Mouse (Mus musculus) heart, embryonic 13.5 days (tissue): ENCODE measurements at regions not wholly inside any gene's neighbourhood (a gene's known extent, or its start where the extent isn't known, plus 50 kb on each side); places are given as distances from the start of the nearest gene placed in this dataset.

Experiments
- ATAC-seq: fragments of 200-750 bp; cut with Nextera tagmentation; 2 replicates; pipeline ENCODE4 v1.8.0; 2017; ENCODE audit warnings: moderate TSS enrichment; ENCODE audit not compliant: insufficient number of reproducible peaks, low FRiP score, low TSS enrichment; ENCODE audit errors: extremely low read depth
- H3K27ac ChIP-seq: fragments of 300-500 bp; sonication (generic); replicated peaks from 2 replicates; pipeline ENCODE4 v1.5.1; 2015; ENCODE audit warnings: moderate library complexity, mild to moderate bottlenecking, inconsistent platforms
- H3K27me3 ChIP-seq: fragments of 300-500 bp; sonication (generic); replicated peaks from 2 replicates; pipeline ENCODE4 v1.6.1; 2015; ENCODE audit warnings: mild to moderate bottlenecking, inconsistent platforms
- H3K36me3 ChIP-seq: fragments of 300-500 bp; sonication (generic); 2 replicates; pipeline ENCODE4 v1.6.1; 2015; ENCODE audit warnings: mild to moderate bottlenecking, inconsistent platforms
- H3K4me1 ChIP-seq: fragments of 300-500 bp; sonication (generic); 2 replicates; pipeline ENCODE4 v1.6.1; 2015; ENCODE audit warnings: inconsistent platforms
- H3K4me2 ChIP-seq: fragments of 300-500 bp; sonication (generic); 2 replicates; pipeline ENCODE4 v1.6.1; 2015; ENCODE audit warnings: inconsistent platforms, mild to moderate bottlenecking, moderate library complexity
- H3K4me3 ChIP-seq: fragments of 300-500 bp; sonication (generic); 2 replicates; pipeline ENCODE4 v1.5.1; 2015; ENCODE audit warnings: moderate library complexity, mild to moderate bottlenecking, inconsistent platforms
- H3K9ac ChIP-seq: fragments of 300-500 bp; sonication (generic); 2 replicates; pipeline ENCODE4 v1.6.1; 2015; ENCODE audit warnings: inconsistent platforms, mild to moderate bottlenecking, moderate library complexity
- H3K9me3 ChIP-seq: fragments of 300-500 bp; sonication (generic); 2 replicates; pipeline ENCODE4 v1.6.1; 2016; ENCODE audit warnings: inconsistent platforms
- WGBS: fragments of 180-500 bp; shearing (Covaris S2); methylation state at CpG from one replicate; pipeline ENCODE4 v1.1.7; 2015; ENCODE audit warnings: mixed read lengths; 5-methylcytosine and 5-hydroxymethylcytosine counted together

DNA sequence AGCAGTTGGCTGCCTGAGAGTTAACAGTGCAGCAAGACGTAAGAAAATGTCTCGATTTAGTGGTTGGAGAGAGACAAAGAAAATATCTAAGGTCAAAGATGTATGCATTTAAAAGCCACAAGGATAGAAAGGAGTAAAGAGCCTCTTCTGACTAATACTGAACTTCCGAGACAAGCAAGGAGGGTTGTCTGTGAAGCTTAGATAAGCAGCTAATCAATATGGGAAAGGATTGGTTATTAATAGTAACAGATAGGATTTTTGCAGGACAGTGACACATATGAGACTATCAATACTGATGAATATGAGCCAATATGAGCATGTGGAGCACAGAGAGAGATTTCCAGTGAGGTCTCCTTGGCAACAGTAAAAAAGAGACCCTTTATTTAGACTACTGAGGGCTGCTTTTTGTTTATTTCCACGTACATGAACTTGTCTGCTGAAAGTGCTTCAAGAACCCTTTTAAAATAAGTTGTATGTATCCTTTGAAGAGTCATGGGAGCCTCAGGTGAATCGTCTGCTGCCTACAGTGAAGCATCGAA lies 202.2 kb upstream of the Nova1 start:
- ATAC-seq = no peak
- H3K4me1 ChIP-seq = no peaks in the 10 kb centered on the region
- H3K27me3 ChIP-seq = no peaks in the 10 kb centered on the region
- H3K9me3 ChIP-seq = no peaks in the 10 kb centered on the region
- no peaks in the 10 kb centered on the region for H3K36me3 ChIP-seq
- H3K4me2 ChIP-seq = no peak overlapping the region
- H3K9ac ChIP-seq = no peak overlapping the region
- H3K27ac ChIP-seq = no peak overlapping the region
- no peak overlapping the region for H3K4me3 ChIP-seq
- 60% methylated on average over 6 of the region's 6 CpGs for WGBS

DNA sequence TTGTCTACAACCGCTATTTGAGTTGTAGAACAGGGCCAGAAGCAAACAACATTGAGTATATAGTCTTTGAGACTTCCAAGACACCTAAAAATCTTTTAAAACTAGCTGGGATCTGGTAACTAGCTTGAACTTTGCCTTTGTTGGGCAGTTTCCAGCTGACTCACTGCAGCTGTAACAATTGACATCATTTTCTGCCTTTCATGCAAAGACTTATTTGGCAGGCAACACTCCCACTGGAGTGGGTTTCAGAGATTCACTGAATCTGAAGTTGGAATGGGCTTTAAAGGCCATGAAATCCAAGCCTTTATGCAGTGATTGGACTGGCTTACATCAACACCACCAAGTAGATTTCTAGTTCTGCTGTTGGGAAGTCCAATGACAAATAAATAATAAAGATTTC lies 173.6 kb upstream of the Nova1 start:
- no peak overlapping the region for H3K27ac ChIP-seq
- no peaks in the 10 kb centered on the region for H3K36me3 ChIP-seq
- no peaks in the 10 kb centered on the region for H3K4me1 ChIP-seq
- ATAC-seq = no peak
- H3K4me3 ChIP-seq = no peak overlapping the region
- no peak overlapping the region for H3K9ac ChIP-seq
- no peak overlapping the region for H3K4me2 ChIP-seq
- no peaks in the 10 kb centered on the region; the same call in 1 of the 2 replicates for H3K9me3 ChIP-seq
- 81% methylated on average over 1 of the region's 1 CpGs for WGBS
- H3K27me3 ChIP-seq = no peaks in the 10 kb centered on the region

DNA sequence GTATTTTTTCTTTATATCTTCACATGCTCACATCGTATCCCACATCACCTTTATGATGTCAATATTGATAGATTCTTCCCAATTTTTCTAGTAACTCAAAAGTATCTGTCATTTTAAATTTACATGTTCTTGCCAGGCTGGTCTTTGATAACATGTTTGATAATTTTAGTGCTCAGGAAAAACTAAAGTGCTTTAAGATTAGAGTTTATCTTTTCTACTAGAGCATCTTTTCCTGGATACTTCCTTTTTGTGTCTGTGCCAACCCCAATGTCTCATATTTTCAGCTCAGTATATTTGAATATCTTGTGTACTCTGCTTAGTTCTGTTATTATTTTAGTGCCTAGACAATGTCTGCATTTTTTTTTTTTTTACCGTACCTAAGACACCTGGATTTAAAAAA lies 170.2 kb upstream of the Nova1 start:
- Histone ChIP-seq H3K27me3 (no peaks in the 10 kb centered on the region), H3K4me1 (no peaks in the 10 kb centered on the region), H3K9ac (no peak overlapping the region), H3K9me3 (no peaks in the 10 kb centered on the region), H3K4me3 (no peak overlapping the region), H3K36me3 (no peaks in the 10 kb centered on the region), H3K27ac (no peak overlapping the region), H3K4me2 (no peak overlapping the region)
- ATAC-seq = no peak
- WGBS = 66% methylated on average over 2 of the region's 2 CpGs

DNA sequence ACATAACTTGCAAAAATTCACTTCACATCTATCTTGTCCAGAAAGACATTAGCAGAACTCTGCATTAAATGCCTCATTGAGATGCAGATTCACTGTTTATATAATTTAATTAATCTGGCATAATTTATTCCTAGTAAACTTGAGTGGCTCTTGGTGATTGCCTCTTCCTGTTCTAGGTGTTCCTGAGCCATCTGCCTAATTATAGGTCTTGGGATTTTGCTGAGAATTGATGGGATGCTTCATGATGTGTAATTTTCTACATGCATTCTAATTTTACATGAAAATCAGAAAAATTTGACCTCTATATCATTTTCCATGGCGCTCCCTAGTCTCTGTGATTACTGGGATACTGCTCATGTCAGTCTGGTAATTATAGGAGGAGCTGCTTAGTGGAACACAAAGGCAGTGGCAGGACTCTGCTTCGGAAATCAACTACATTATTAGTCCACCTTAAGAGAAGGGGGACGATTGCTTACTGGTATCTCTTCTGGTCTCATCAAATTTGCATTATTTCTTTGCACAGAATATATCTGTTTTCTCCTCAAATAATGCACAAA lies 131.6 kb upstream of the Nova1 start:
- Histone ChIP-seq H3K4me3 (no peak overlapping the region), H3K27ac (no peak overlapping the region), H3K4me2 (no peak overlapping the region), H3K4me1 (no peaks in the 10 kb centered on the region), H3K9me3 (no peaks in the 10 kb centered on the region), H3K36me3 (no peaks in the 10 kb centered on the region), H3K9ac (no peak overlapping the region), H3K27me3 (no peaks in the 10 kb centered on the region)
- ATAC-seq = no peak
- 73% methylated on average over 3 of the region's 3 CpGs for WGBS

DNA sequence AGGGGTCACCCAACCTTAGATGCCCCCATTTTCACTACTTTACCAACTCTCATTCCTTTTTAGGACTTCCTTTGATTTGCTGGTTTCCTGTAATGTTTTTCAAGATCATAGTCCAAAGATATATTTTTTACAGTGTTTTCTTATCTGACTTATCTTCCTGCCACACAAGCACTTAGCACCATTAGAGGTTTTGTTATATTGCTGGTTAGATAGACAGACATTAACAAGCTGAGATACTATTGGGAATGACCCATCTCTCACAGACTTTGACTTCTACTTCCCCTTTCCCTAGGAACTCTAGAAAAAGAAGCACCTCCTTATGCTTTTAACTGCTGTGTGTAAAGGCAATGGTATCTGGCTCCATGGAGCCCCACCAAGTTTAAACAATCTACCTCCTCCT lies 127.0 kb upstream of the Nova1 start:
- Histone ChIP-seq H3K27me3 (no peaks in the 10 kb centered on the region), H3K9me3 (no peaks in the 10 kb centered on the region), H3K9ac (no peak overlapping the region), H3K27ac (no peak overlapping the region), H3K4me2 (no peak overlapping the region), H3K4me3 (no peak overlapping the region), H3K4me1 (no peaks in the 10 kb centered on the region), H3K36me3 (no peaks in the 10 kb centered on the region)
- ATAC-seq = no peak

DNA sequence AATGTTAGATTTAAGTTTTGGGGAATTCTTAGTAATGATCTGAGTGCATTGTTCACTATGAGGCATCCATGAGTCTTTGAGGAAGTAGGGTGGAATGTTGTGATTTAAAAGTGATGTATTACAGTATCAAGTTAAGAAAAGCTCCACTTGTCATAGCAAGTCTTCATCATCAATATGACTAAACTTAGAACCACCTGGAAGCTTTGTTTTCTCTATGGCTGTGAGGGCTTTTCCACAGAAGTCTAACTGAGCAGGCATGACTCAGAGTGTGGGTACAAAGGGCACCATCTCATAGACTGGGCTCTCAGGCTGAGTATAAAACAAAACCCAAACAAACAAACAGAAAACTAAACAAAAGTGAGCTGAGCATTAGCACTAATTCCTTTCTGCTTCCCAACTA lies 112.4 kb upstream of the Nova1 start:
- Histone ChIP-seq H3K27ac (no peak overlapping the region), H3K4me2 (no peak overlapping the region), H3K4me3 (no peak overlapping the region), H3K4me1 (no peaks in the 10 kb centered on the region), H3K9me3 (no peaks in the 10 kb centered on the region), H3K27me3 (no peaks in the 10 kb centered on the region), H3K9ac (no peak overlapping the region), H3K36me3 (no peaks in the 10 kb centered on the region)
- ATAC-seq = no peak

DNA sequence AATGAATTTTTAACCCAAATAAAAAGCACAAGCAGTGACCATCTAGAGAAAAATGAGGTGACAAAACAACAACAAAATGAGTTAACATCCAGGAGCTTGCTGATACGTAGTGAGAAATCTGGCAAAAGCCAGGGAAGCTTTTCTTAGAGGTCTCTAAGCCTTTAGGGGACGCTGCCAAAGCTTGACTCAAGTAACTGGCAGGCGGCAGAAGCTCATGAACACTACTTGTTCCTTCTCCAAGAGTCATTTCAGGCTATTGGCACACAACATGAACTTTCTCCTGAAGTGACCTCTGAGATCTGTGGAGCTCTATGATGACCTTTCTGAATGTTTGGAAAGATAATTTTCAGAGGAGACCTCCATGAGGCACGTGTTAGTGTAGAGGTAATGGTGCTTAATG lies 98.6 kb upstream of the Nova1 start:
- no peak overlapping the region for H3K9ac ChIP-seq
- no peaks in the 10 kb centered on the region for H3K9me3 ChIP-seq
- H3K27ac ChIP-seq = no peak overlapping the region
- no peaks in the 10 kb centered on the region for H3K27me3 ChIP-seq
- no peak overlapping the region for H3K4me2 ChIP-seq
- H3K4me3 ChIP-seq = no peak overlapping the region
- no peaks in the 10 kb centered on the region for H3K4me1 ChIP-seq
- 57% methylated on average over 4 of the region's 4 CpGs for WGBS
- no peaks in the 10 kb centered on the region for H3K36me3 ChIP-seq
- ATAC-seq = no peak

DNA sequence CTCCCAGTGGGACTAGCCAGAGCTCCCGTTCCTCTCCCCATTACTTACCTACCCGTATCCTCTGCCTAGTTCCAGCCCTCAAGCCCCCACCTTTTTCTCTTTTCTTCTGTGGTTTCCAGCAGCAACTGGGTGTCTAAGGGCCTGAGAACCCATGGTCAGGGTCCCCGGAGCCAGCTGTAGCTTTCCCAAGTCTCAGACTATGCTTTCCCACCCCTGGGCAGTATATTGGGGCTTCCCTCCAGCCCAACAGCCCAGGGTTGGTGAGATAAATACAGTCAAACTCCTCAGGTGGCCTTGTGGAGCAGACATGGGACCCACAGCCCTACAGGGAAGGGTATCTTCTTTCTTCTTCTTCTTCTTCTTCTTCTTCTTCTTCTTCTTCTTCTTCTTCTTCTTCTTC lies 59.4 kb upstream of the Nova1 start:
- ATAC-seq = no peak
- 84% methylated on average over 3 of the region's 3 CpGs for WGBS
- no peak overlapping the region for H3K9ac ChIP-seq
- no peak overlapping the region for H3K27ac ChIP-seq
- H3K36me3 ChIP-seq = no peaks in the 10 kb centered on the region
- no peaks in the 10 kb centered on the region for H3K4me1 ChIP-seq
- H3K4me2 ChIP-seq = no peak overlapping the region
- no peaks in the 10 kb centered on the region for H3K9me3 ChIP-seq
- no peak overlapping the region for H3K4me3 ChIP-seq
- no peaks in the 10 kb centered on the region for H3K27me3 ChIP-seq

DNA sequence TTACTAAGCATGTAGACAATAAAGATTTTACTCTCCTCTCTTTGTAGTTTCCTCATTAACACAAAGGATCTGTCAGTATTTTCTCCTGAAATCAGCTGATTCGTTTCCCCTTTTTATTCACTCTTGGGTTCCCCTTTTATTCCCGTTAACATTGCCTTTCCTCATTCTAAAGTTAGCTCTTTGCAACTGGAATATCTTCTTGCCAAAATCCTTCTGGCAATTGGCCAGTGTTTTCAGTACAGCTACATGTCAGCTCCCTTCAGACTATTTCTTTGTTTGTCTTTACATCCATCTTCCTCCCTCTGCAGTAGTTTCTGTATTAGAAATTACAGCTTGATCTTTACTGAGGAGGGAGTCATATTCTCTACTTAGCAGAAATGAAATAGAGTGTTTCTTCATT lies 51.4 kb upstream of the Nova1 start:
- ATAC-seq = no peak
- no peaks in the 10 kb centered on the region for H3K36me3 ChIP-seq
- no peak overlapping the region for H3K9ac ChIP-seq
- H3K4me3 ChIP-seq = no peak overlapping the region
- WGBS = 31% methylated on average over 2 of the region's 2 CpGs
- H3K4me1 ChIP-seq = peaks cover 4% of the 10 kb centered on the region; the same call in 1 of the 2 replicates
- H3K4me2 ChIP-seq = no peak overlapping the region
- H3K9me3 ChIP-seq = no peaks in the 10 kb centered on the region
- no peak overlapping the region for H3K27ac ChIP-seq
- H3K27me3 ChIP-seq = no peaks in the 10 kb centered on the region
